Mouse (Mus musculus) Patski (cell line): ENCODE data around the gene Nxf1. TPM values are rescaled to one million over a fixed set of nuclear protein-coding genes. Genes with fewer than 3 reads are reported as not detected.
A peak's percentile ranks its signal among the peaks of the same experiment; 100 is the strongest.

Experiments used
- ATAC-seq: fragments of 100-300 bp; one replicate; pipeline ENCODE4 v1.8.0; 2021
- CTCF ChIA-PET: fragments of 350-600 bp; sonication (Branson Sonifier 250); formaldehyde crosslinking; loops from one replicate; lab custom pipeline; 2022; ENCODE audit warnings: inconsistent platforms; lab: Charles Lee
- POLR2A ChIA-PET: fragments of 350-600 bp; sonication (Branson Sonifier 250); formaldehyde crosslinking; loops from one replicate; lab custom pipeline; 2022; ENCODE audit warnings: antibody characterized with exemption, inconsistent platforms; lab: Charles Lee
- DNase-seq: peaks from one replicate; pipeline ENCODE4 v3.0.0-alpha.2; 2011; ENCODE audit warnings: low read depth, low spot score
- H3K27me3 ChIP-seq: fragments of 371-371 bp; one replicate; pipeline ENCODE4 v1.5.1; 2021
- CTCF ChIP-seq: fragments of 100-300 bp; IDR thresholded peaks from one replicate; pipeline ENCODE4 v1.5.1; 2021
- in situ Hi-C: fragments of 300-500 bp; cut with MboI; formaldehyde crosslinking; loops from 3 replicates; pipeline ENCODE4 v1.11.1; 2018; ENCODE audit warnings: low pct_unique_long_range_greater_than_20kb, mixed read lengths
- polyA plus RNA-seq: library from polyadenylated mRNA; unstranded; gene quantifications from one replicate; pipeline ENCODE4 v1.2.3, GENCODE M21; 2021

The Nxf1 gene
- polyA plus RNA-seq, 1 experiment from 2014 or later, result 164 TPM

- no peaks in the 10 kb centered on the region for H3K27me3 ChIP-seq
- TF ChIP-seq CTCF, result no peak
- CTCF ChIA-PET, result interaction anchor here (1.5 kb wide), 1 partner anchor 15 kb away, joined by 3 read pairs; no protein-coding TSS in a partner anchor
- ATAC-seq, result peak; percentile 97
- in situ Hi-C loops, result no loop called here
- POLR2A ChIA-PET, result interaction anchor here (0.6 to 1.4 kb wide), 4 partner anchors 11 to 31 kb away, joined by 3 to 7 read pairs (median 4); partner anchors contain the start of genes Tmem223 and Ttc9c
- peak; percentile 82 for DNase-seq
Measured at GRCm38 (mm10) chr19:8802130-8802821, 45.4 kb downstream of the Nxf1 start, which contains the start of gene Zbtb3. TSS of gene Zbtb3 (plus strand) at chr19:8802555.

GRCm38 (mm10) chr19:8803204-8803780, 46.4 kb downstream of the Nxf1 start:
- DNase-seq, result no peak
- no peaks in the 10 kb centered on the region for H3K27me3 ChIP-seq
- no peak for ATAC-seq
- POLR2A ChIA-PET, result interaction anchor here (1.1 to 1.4 kb wide), 3 partner anchors 10 to 32 kb away, joined by 3 to 7 read pairs (median 3); partner anchors contain the start of genes Tmem223 and Ttc9c
- CTCF ChIA-PET, result interaction anchor here (1.5 kb wide), 1 partner anchor 14 kb away, joined by 3 read pairs; no protein-coding TSS in a partner anchor
- no peak for TF ChIP-seq CTCF
- in situ Hi-C loops, result no loop called here

GRCm38 (mm10) chr19:8803879-8804660, 47.2 kb downstream of the Nxf1 start:
- no peak for TF ChIP-seq CTCF
- ATAC-seq (no peak), DNase-seq (no peak)
- in situ Hi-C loops, result no loop called here
- CTCF ChIA-PET, result no interaction called here
- POLR2A ChIA-PET, result interaction anchor here (0.6 kb wide), 1 partner anchor 52 kb away, joined by 3 read pairs; no protein-coding TSS in a partner anchor
- no peaks in the 10 kb centered on the region for H3K27me3 ChIP-seq

GRCm38 (mm10) chr19:8806810-8807209, 49.9 kb downstream of the Nxf1 start:
- DNase-seq (no peak), ATAC-seq (no peak)
- ChIA-PET POLR2A (interaction anchor here (0.7 to 2.1 kb wide), 3 partner anchors 9 to 32 kb away, joined by 3 to 7 read pairs (median 3); partner anchors contain the start of genes Polr2g and Ttc9c), CTCF (interaction anchor here (1.0 to 1.9 kb wide), 3 partner anchors 10 to 89 kb away, joined by 3 to 7 read pairs (median 4); partner anchors contain the start of gene Nxf1)
- in situ Hi-C loops, result no loop called here
- no peak for TF ChIP-seq CTCF
- no peaks in the 10 kb centered on the region for H3K27me3 ChIP-seq

- H3K27me3 ChIP-seq, result no peaks in the 10 kb centered on the region
- in situ Hi-C loops, result loop anchor here (5.0 to 10.0 kb wide), 2 partner anchors 64 to 241 kb away; no protein-coding TSS in a partner anchor
- POLR2A ChIA-PET, result no interaction called here
- CTCF ChIA-PET, result interaction anchor here (0.8 to 1.6 kb wide), 7 partner anchors 9 to 102 kb away, joined by 3 to 7 read pairs (median 4); partner anchors contain the start of gene Tmem179b
- TF ChIP-seq CTCF, result no peak
- ATAC-seq (no peak), DNase-seq (no peak)
Measured at GRCm38 (mm10) chr19:8815812-8816211, 58.9 kb downstream of the Nxf1 start.

- in situ Hi-C loops, result loop anchor here (5.0 to 10.0 kb wide), 2 partner anchors 65 to 242 kb away; no protein-coding TSS in a partner anchor
- POLR2A ChIA-PET, result interaction anchor here (1.0 kb wide), 1 partner anchor 63 kb away, joined by 3 read pairs; no protein-coding TSS in a partner anchor
- ATAC-seq, result no peak
Measured at GRCm38 (mm10) chr19:8817001-8817400, 60.1 kb downstream of the Nxf1 start.

GRCm38 (mm10) chr19:8818301-8818798, 61.5 kb downstream of the Nxf1 start:
- ATAC-seq (no peak), DNase-seq (no peak)
- ChIA-PET CTCF (no interaction called here), POLR2A (interaction anchor here (1.0 to 2.1 kb wide), 4 partner anchors 9 to 20 kb away, joined by 3 to 7 read pairs (median 4); partner anchors contain the start of gene Gng3)
- in situ Hi-C loops, result loop anchor here (5.0 to 10.0 kb wide), 2 partner anchors 66 to 244 kb away; no protein-coding TSS in a partner anchor
- H3K27me3 ChIP-seq, result no peaks in the 10 kb centered on the region
- TF ChIP-seq CTCF, result no peak

More at GRCm38 (mm10) chr19:8817001-8817400, 60.1 kb downstream of the Nxf1 start:
- DNase-seq, result no peak
- no peaks in the 10 kb centered on the region for H3K27me3 ChIP-seq
- no peak for TF ChIP-seq CTCF
- CTCF ChIA-PET, result interaction anchor here (0.8 to 1.6 kb wide), 5 partner anchors 10 to 99 kb away, joined by 3 to 7 read pairs (median 4); partner anchors contain the start of gene Zbtb3

GRCm38 (mm10) chr19:8818801-8819595, 62.1 kb downstream of the Nxf1 start, which contains the start of gene Ttc9c:
TSS of gene Ttc9c (minus strand) at chr19:8819333.
- DNase-seq (peak; percentile 94), ATAC-seq (peak; percentile 90)
- TF ChIP-seq CTCF, result no peak
- ChIA-PET CTCF (interaction anchor here (1.1 kb wide), 1 partner anchor 11 kb away, joined by 3 read pairs; no protein-coding TSS in a partner anchor), POLR2A (interaction anchor here (0.6 to 2.1 kb wide), 11 partner anchors 9 to 96 kb away, joined by 3 to 7 read pairs (median 4); partner anchors contain the start of genes Gng3, Polr2g and Slc3a2)
- in situ Hi-C loops, result loop anchor here (5.0 to 10.0 kb wide), 2 partner anchors 67 to 244 kb away; no protein-coding TSS in a partner anchor
- no peaks in the 10 kb centered on the region for H3K27me3 ChIP-seq
